Mouse (Mus musculus) G1E (cell line): Measurements from ENCODE around the gene Eif2s2. TPM values are rescaled to one million over a fixed set of nuclear protein-coding genes. Genes with fewer than 3 reads are reported as not detected.

Source experiments
- ATAC-seq: 2 replicates; pipeline ENCODE4 v1.8.0; 2016; ENCODE audit warnings: mild to moderate bottlenecking; ENCODE audit not compliant: insufficient number of reproducible peaks, poor library complexity, low FRiP score, severe bottlenecking; ENCODE audit errors: extremely low read depth
- DNase-seq: peaks from one replicate; pipeline ENCODE4 v3.0.0; 2012; ENCODE audit warnings: low spot score
- H3K27me3 ChIP-seq: 2 replicates; pipeline ENCODE4 v1.6.1; 2012; ENCODE audit warnings: mild to moderate bottlenecking, low read length, inconsistent platforms; ENCODE audit not compliant: insufficient read depth
- H3K36me3 ChIP-seq: replicated peaks from 2 replicates; pipeline ENCODE3; 2012; ENCODE audit warnings: mild to moderate bottlenecking, inconsistent platforms
- H3K4me1 ChIP-seq: 2 replicates; pipeline ENCODE4 v1.6.1; 2012; ENCODE audit warnings: low read depth, low read length, inconsistent platforms, mixed read lengths; ENCODE audit not compliant: insufficient read depth
- H3K4me3 ChIP-seq: 2 replicates; pipeline ENCODE4 v1.5.1; 2012; ENCODE audit warnings: low read depth, mild to moderate bottlenecking, inconsistent platforms, low read length, moderate library complexity, mixed read lengths
- H3K9me3 ChIP-seq: replicated peaks from 2 replicates; pipeline ENCODE4 v1.6.1; 2012; ENCODE audit warnings: inconsistent platforms
- CTCF ChIP-seq: IDR thresholded peaks from 2 replicates; pipeline ENCODE4 v1.5.1; 2012; ENCODE audit warnings: low read depth, low read length, inconsistent platforms, mixed read lengths
- GATA1 ChIP-seq: IDR thresholded peaks from 2 replicates; pipeline ENCODE4 v1.6.1; 2012; ENCODE audit warnings: borderline replicate concordance, low read length, inconsistent platforms, mixed read lengths
- GATA2 ChIP-seq: IDR thresholded peaks from 2 replicates; pipeline ENCODE4 v1.6.1; 2012; ENCODE audit warnings: low read depth, low read length, inconsistent platforms, borderline replicate concordance
- POLR2AphosphoS5 ChIP-seq: IDR thresholded peaks from 2 replicates; pipeline ENCODE4 v1.6.1; 2012; ENCODE audit warnings: low read depth, low read length, inconsistent platforms; ENCODE audit not compliant: insufficient replicate concordance
- TAL1 ChIP-seq: conservative IDR thresholded peaks from 2 replicates; pipeline ENCODE4 v1.6.1; 2012; ENCODE audit warnings: low read depth, low read length, inconsistent platforms, mixed read lengths
- polyA plus RNA-seq: library from polyadenylated mRNA; stranded (reverse); fragments of >175 nt; gene quantifications from 2 replicates; pipeline ENCODE4 v1.2.3, GENCODE M21; 2012
- total RNA-seq, 2 experiments: library from RNA; stranded (forward) in 1 of 2; stranded (reverse) in 1 of 2; fragments of 200-1000 nt in 1 of 2; fragments of >200 nt in 1 of 2; fragmentation: Nextera tagmentation in 1 of 2; gene quantifications; 2 replicates each; pipeline ENCODE4 v1.2.3; 2014 to 2017

Gene Eif2s2
- total and polyA plus RNA-seq, 3 experiments, result 21.4 to 237 (median 155) TPM

DNA sequence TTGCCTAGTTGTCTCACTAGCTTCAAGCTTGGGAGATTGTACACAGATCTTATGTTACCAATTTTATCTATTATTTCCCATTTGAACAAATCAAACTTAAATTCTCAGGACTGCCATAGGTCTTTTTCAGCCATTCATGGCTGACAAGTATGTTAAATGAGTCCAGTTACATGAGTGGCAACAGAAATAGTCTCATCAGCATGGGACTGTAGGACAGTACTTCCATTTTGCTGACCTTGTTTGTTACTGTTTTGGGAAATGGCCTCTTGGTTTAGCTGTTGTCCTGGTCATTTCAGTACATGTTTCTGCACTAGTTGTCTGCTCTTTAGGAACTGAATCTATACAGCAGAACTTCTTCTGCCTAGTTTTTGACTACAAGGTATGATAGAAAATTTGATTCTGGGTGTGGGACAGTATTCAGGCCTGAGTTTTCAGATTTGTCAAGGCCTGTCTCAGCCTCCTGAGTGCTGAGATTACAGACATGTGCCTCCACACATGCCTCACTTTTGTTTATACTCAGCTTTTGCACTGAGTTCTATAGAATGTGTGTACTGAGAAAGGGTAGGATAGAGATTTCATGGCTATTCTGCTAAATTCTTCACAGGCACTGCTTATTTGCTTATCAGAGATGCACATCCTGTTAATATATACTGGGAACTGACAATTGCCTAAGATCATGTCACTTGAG is 22.6 kb downstream of the Eif2s2 start:
- H3K9me3 ChIP-seq, result no peaks in the 10 kb centered on the region
- no peak overlapping the region for H3K4me3 ChIP-seq
- no peaks in the 10 kb centered on the region for H3K27me3 ChIP-seq
- no peak for ATAC-seq
- no peak for DNase-seq
- peaks cover 87% of the 10 kb centered on the region for H3K36me3 ChIP-seq
- TF ChIP-seq CTCF (no peak), GATA1 (no peak), TAL1 (no peak), GATA2 (no peak), POLR2AphosphoS5 (no peak; the same call in 1 of the 2 replicates)
- peaks cover 14% of the 10 kb centered on the region for H3K4me1 ChIP-seq

DNA sequence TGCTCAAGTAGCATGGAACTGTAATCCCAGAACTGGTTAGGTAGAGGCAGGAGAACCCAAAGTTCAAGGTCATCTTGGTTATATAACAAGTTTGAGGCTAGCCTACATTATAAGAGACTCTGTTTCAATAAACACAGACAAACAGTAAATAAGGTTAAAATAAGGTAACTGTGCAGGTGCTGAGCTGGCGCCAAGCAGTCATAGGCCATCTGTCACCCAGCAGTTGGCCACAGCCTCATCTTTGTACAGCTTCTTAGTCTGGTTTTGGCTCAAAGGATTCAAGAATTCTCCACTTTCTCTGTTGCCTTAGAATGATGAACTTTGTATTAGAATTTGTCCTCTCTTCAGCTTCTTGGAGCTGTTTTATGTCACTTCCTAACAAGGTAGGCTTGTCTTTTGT is 24.6 kb downstream of the Eif2s2 start:
- peaks cover 90% of the 10 kb centered on the region for H3K36me3 ChIP-seq
- no peak for ATAC-seq
- H3K27me3 ChIP-seq, result no peaks in the 10 kb centered on the region
- DNase-seq, result no peak
- H3K4me3 ChIP-seq, result no peak overlapping the region
- TF ChIP-seq TAL1 (no peak), GATA1 (no peak)
- H3K9me3 ChIP-seq, result no peaks in the 10 kb centered on the region
- peaks cover 17% of the 10 kb centered on the region for H3K4me1 ChIP-seq

DNA sequence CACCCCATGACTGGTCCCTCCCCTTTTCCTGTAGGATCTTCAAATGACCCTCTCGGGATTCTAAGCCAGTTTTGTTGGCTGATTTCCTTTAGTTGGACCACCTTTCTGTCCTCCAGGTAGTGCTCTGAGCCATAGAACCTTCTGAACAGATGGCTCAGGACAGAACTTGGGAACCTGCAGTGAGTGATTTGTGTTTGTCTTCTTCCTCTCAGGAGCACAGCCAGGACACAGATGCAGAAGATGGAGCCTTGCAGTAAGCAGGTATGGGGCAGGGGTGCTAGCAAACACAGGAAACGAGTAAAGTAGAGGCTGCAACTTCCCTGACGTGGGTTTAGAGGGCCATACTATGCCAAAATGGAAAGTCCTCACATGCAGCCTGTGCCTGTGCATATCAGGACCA is 27.0 kb downstream of the Eif2s2 start:
- peaks cover 17% of the 10 kb centered on the region for H3K4me1 ChIP-seq
- TF ChIP-seq GATA2 (no peak), CTCF (no peak), GATA1 (no peak), TAL1 (no peak), POLR2AphosphoS5 (no peak)
- H3K27me3 ChIP-seq, result no peaks in the 10 kb centered on the region
- DNase-seq, result no peak
- H3K9me3 ChIP-seq, result no peaks in the 10 kb centered on the region
- H3K4me3 ChIP-seq, result no peak overlapping the region
- H3K36me3 ChIP-seq, result peaks cover 94% of the 10 kb centered on the region
- ATAC-seq, result no peak

DNA sequence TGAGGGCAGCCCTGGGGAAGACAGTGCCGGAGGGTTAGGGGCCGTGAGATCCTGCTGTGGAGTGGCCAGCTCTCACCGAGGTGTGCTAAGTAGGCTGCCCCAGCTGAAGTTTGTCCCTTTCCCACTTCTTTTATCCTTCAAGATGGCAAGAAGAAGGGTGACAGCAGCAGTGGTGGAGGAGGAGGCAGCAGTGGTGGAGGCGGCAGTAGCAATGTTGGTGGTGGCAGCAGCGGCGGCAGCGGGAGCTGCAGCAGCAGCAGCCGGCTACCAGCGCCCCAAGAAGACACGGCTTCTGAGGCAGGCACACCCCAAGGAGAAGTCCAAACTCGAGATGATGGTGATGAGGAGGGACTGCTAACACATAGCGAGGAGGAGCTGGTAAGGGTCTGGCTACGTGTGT is 29.1 kb downstream of the Eif2s2 start:
- TF ChIP-seq GATA1 (no peak), CTCF (no peak), GATA2 (no peak), TAL1 (no peak), POLR2AphosphoS5 (no peak)

GRCm38 (mm10) chr2:154855383-154855782 is 37.4 kb downstream of the Eif2s2 start:
- H3K4me3 ChIP-seq, result no peak overlapping the region
- ATAC-seq (no peak), DNase-seq (no peak)
- H3K27me3 ChIP-seq, result no peaks in the 10 kb centered on the region
- peaks cover 9% of the 10 kb centered on the region; the same call in 1 of the 2 replicates for H3K4me1 ChIP-seq
- TF ChIP-seq TAL1, result no peak
- no peak for TF ChIP-seq GATA2
- no peak for TF ChIP-seq CTCF
- no peak for TF ChIP-seq POLR2AphosphoS5
- TF ChIP-seq GATA1, result no peak
- H3K36me3 ChIP-seq, result peaks cover 78% of the 10 kb centered on the region
- no peaks in the 10 kb centered on the region for H3K9me3 ChIP-seq

More for the DNA sequence above, 29.1 kb downstream of the Eif2s2 start:
- H3K36me3 ChIP-seq, result peaks cover 95% of the 10 kb centered on the region
- ATAC-seq, result no peak
- peaks cover 17% of the 10 kb centered on the region for H3K4me1 ChIP-seq
- no peaks in the 10 kb centered on the region for H3K9me3 ChIP-seq
- DNase-seq, result no peak
- H3K27me3 ChIP-seq, result no peaks in the 10 kb centered on the region
- no peak overlapping the region for H3K4me3 ChIP-seq

- peaks cover 3% of the 10 kb centered on the region; the same call in 1 of the 2 replicates for H3K4me1 ChIP-seq
- DNase-seq (no peak), ATAC-seq (no peak)
- no peaks in the 10 kb centered on the region for H3K9me3 ChIP-seq
- H3K27me3 ChIP-seq, result no peaks in the 10 kb centered on the region
- H3K36me3 ChIP-seq, result peaks cover 57% of the 10 kb centered on the region
- no peak for TF ChIP-seq GATA2
- H3K4me3 ChIP-seq, result no peak overlapping the region
These were observed 44.6 kb downstream of the Eif2s2 start for GRCm38 (mm10) chr2:154848086-154848485.

DNA sequence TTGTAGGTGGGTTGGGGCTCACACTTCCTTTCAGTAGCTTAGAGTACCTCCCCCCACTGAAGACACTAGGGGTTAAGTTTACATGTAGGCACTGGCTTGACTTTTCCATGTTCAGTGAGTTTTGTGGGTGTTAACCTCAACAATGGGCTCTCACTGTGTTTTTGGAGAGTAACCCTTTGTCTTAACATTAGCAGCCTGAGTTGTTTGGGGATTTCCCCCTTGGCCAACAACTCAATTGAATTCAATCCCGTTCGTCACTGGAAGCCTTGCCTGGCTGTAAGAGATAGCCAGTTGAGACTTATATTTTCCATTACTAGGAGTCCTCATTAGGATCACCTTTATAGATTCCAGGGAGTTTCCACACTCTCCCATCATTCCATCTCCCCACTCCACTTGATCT is 56.2 kb downstream of the Eif2s2 start:
- Histone ChIP-seq H3K4me1 (no peaks in the 10 kb centered on the region), H3K27me3 (no peaks in the 10 kb centered on the region), H3K4me3 (no peak overlapping the region), H3K9me3 (no peaks in the 10 kb centered on the region), H3K36me3 (peaks cover 46% of the 10 kb centered on the region)
- DNase-seq (no peak), ATAC-seq (no peak)
- TF ChIP-seq GATA1 (no peak), GATA2 (no peak), CTCF (no peak), POLR2AphosphoS5 (no peak), TAL1 (no peak)
